Mouse (Mus musculus) heart, postnatal 36 days (tissue): ENCODE results near the gene Nbr1. TPM values are rescaled to one million over a fixed set of nuclear protein-coding genes. Genes with fewer than 3 reads are reported as not detected.
A peak's percentile ranks its signal among the peaks of the same experiment; 100 is the strongest.
"Not testable (repeated sequence)": the region's sequence is repeated elsewhere in the genome, so short reads cannot be mapped to it uniquely, and the experiment has no call there.

Experiments
- DNase-seq, 2 experiments: peaks; one replicate each; pipeline ENCODE4 v3.0.0; 2021 to 2022
- intact Hi-C: fragments of 180-260 bp; cut with DNase I; formaldehyde crosslinking; loops from one replicate; pipeline ENCODE4 v1.15.1; 2025
- total RNA-seq, 2 experiments: library from RNA; stranded (reverse); gene quantifications; 2 replicates each; pipeline ENCODE4 v1.2.3; 2021

Gene Nbr1
- total RNA-seq, 2 experiments from 2014 or later = 94.3 to 99.5 TPM

GRCm38 (mm10) chr11:101618596-101618995, 66.6 kb downstream of the Nbr1 start:
- DNase-seq = no peak

GRCm38 (mm10) chr11:101620022-101620655, 68.2 kb downstream of the Nbr1 start:
- DNase-seq, intact Hi-C loops: not testable (repeated sequence)

More at GRCm38 (mm10) chr11:101618596-101618995, 66.6 kb downstream of the Nbr1 start:
- intact Hi-C loops = no loop called here

- intact Hi-C loops = loop anchor here (2.0 kb wide), 1 partner anchor 30 kb away; no protein-coding TSS in a partner anchor
- no peak for DNase-seq
Observed at GRCm38 (mm10) chr11:101626649-101626994, 74.7 kb downstream of the Nbr1 start.

GRCm38 (mm10) chr11:101626995-101627856, 75.3 kb downstream of the Nbr1 start, which contains the start of gene Rdm1:
Rdm1 (plus strand) TSS chr11:101627195.
- DNase-seq = peak; percentile 79 to 81
- intact Hi-C loops = loop anchor here (2.0 kb wide), 1 partner anchor 30 kb away; no protein-coding TSS in a partner anchor

GRCm38 (mm10) chr11:101627857-101628559, 76.1 kb downstream of the Nbr1 start:
- DNase-seq = peak; percentile 92 to 95
- intact Hi-C loops = loop anchor here (2.0 kb wide), 1 partner anchor 29 kb away; no protein-coding TSS in a partner anchor

GRCm38 (mm10) chr11:101628733-101629417, 76.9 kb downstream of the Nbr1 start:
- intact Hi-C loops, DNase-seq: not testable (repeated sequence)

Other genes starting within 250 kb of the Nbr1 start
- 10 to 100 TPM; 88.6 to 98.7 TPM for gene Becn1, start 249.9 kb upstream of the Nbr1 start, total RNA-seq
- 10 to 100 TPM; 73.9 to 85.2 TPM for gene Psme3, start 235.9 kb upstream of the Nbr1 start, total RNA-seq
- gene Aoc2, start 227.1 kb upstream of the Nbr1 start, total RNA-seq = 1 to 10 TPM; 1.8 to 2.2 TPM
- gene Aoc3, start 221.5 kb upstream of the Nbr1 start, total RNA-seq = 10 to 100 TPM; 13.5 to 16.7 TPM
- gene G6pc, start 184.6 kb upstream of the Nbr1 start, total RNA-seq = not detected
- gene Aarsd1, start 134.5 kb upstream of the Nbr1 start, total RNA-seq = 10 to 100 TPM; 18.6 to 22.8 TPM
- gene Gm27029, start 127.4 kb upstream of the Nbr1 start, total RNA-seq = 10 to 100 TPM in 1 of 2 experiments, 1 to 10 TPM in 1; 8.0 to 10.3 TPM
- 10 to 100 TPM; 12.2 to 12.4 TPM for gene Rundc1, start 127.1 kb upstream of the Nbr1 start, total RNA-seq
- gene Ptges3l, start 126.8 kb upstream of the Nbr1 start, total RNA-seq = 10 to 100 TPM; 50.6 to 66.9 TPM
- gene Rpl27, start 109.9 kb upstream of the Nbr1 start, total RNA-seq = 10 to 100 TPM; 48.2 to 52.4 TPM
- gene Ifi35, start 103.7 kb upstream of the Nbr1 start, total RNA-seq = 10 to 100 TPM; 13.3 to 15.6 TPM
- gene Rnd2, start 87.2 kb upstream of the Nbr1 start, total RNA-seq = 1 to 10 TPM; 5.6 to 6.2 TPM
- gene Vat1, start 85.9 kb upstream of the Nbr1 start, total RNA-seq = 10 to 100 TPM; 22.0 to 24.9 TPM
- gene Brca1, start 194 bp upstream of the Nbr1 start, total RNA-seq = under 1 TPM; 0.31 to 0.51 TPM
- 1 to 10 TPM; 3.6 to 4.7 TPM for gene Tmem106a, start 30.1 kb downstream of the Nbr1 start, total RNA-seq
- not detected for gene Gm11634, start 47.1 kb downstream of the Nbr1 start, total RNA-seq
- gene Rdm1, start 75.0 kb downstream of the Nbr1 start, total RNA-seq = 10 to 100 TPM; 41.6 to 47.3 TPM
- gene Arl4d, start 113.4 kb downstream of the Nbr1 start, total RNA-seq = 10 to 100 TPM; 23.4 to 23.5 TPM
- 10 to 100 TPM; 15.7 to 16.1 TPM for gene Dhx8, start 180.8 kb downstream of the Nbr1 start, total RNA-seq
- under 1 TPM; 0.19 TPM for gene Etv4, start 233.2 kb downstream of the Nbr1 start, total RNA-seq